17 mouse cellular contexts compared by ENCODE assay signal in genomic region chr8:123048402-123048801, GRCm38 (mm10). TPM values are rescaled to one million over a fixed set of nuclear protein-coding genes. Genes with fewer than 3 reads are reported as not detected.
DNase-seq lines count a peak whose midpoint lies in the region; ATAC-seq and TF ChIP-seq lines count a peak whose summit lies in the region.
"Had no signal": no experiment of that assay in that cellular context is flagged by ENCODE, and none has a peak within 500 bp of the region (broad histone marks: within the 10 kb centered on the region; RNA-seq: fewer than 3 reads in every experiment).

No protein-coding gene starts in this region.

- H3K27me3 ChIP-seq in embryonic facial prominence, embryonic 14.5 days (replicated peaks; ENCODE audit: control insufficient read depth, insufficient read depth, low read length), result no peaks in the 10 kb centered on the region
- no peaks in the 10 kb centered on the region for H3K27me3 ChIP-seq in embryonic facial prominence, embryonic 10.5 days (replicated peaks; ENCODE audit: low read depth, poor library complexity, severe bottlenecking)
- no peaks in the 10 kb centered on the region for H3K27me3 ChIP-seq in lung, postnatal 0 days (replicated peaks; ENCODE audit: insufficient read depth, low read length)
- H3K27me3 ChIP-seq in intestine, embryonic 16.5 days (replicated peaks; ENCODE audit: control insufficient read depth, insufficient read depth, low read length), result no peaks in the 10 kb centered on the region
- no peaks in the 10 kb centered on the region for H3K27me3 ChIP-seq in midbrain, postnatal 0 days (ENCODE audit: insufficient read depth, low read length)
- no peaks in the 10 kb centered on the region for H3K27me3 ChIP-seq in forebrain, embryonic 11.5 days (ENCODE audit: control insufficient read depth, insufficient read depth, low read length)
- H3K27me3 ChIP-seq: hindbrain, embryonic 15.5 days; midbrain, embryonic 15.5 days had no signal

- 0 out of 2 replicates have a peak overlapping the region, but pooled peaks have one; percentile 14 for H3K9ac ChIP-seq in embryonic facial prominence, embryonic 14.5 days (ENCODE audit: low read depth, low read length)
- H3K9ac ChIP-seq in lung, postnatal 0 days (replicated peaks; ENCODE audit: low read depth), result no peak overlapping the region
- 0 out of 2 replicates have a peak overlapping the region, but pooled peaks have one; percentile 1 for H3K9ac ChIP-seq in intestine, embryonic 16.5 days (ENCODE audit: low read depth, low read length)
- H3K9ac ChIP-seq in midbrain, postnatal 0 days (replicated peaks; ENCODE audit: low read length, poor library complexity, severe bottlenecking), result no peak overlapping the region
- no peak overlapping the region for H3K9ac ChIP-seq in forebrain, embryonic 11.5 days (ENCODE audit: low read length)
- H3K9ac ChIP-seq: hindbrain, embryonic 15.5 days; liver, embryonic 14.5 days; midbrain, embryonic 15.5 days had no signal

- TF ChIP-seq EP300 in lung, postnatal 0 days (IDR thresholded peaks at IDR 0.05), result no peak

- no peak overlapping the region for H3K27ac ChIP-seq in embryonic facial prominence, embryonic 14.5 days (replicated peaks; ENCODE audit: low read depth, low read length)
- H3K27ac ChIP-seq in embryonic facial prominence, embryonic 10.5 days (replicated peaks), result no peak overlapping the region
- H3K27ac ChIP-seq in lung, postnatal 0 days (ENCODE audit: low read length), result no peak overlapping the region
- H3K27ac ChIP-seq in intestine, embryonic 16.5 days (ENCODE audit: low read length), result peak overlapping the region; percentile 80
- no peak overlapping the region for H3K27ac ChIP-seq in midbrain, postnatal 0 days (ENCODE audit: low read depth, low read length)
- H3K27ac ChIP-seq in forebrain, embryonic 11.5 days (ENCODE audit: low read depth, low read length), result no peak overlapping the region
- H3K27ac ChIP-seq: hindbrain, embryonic 15.5 days; liver, embryonic 14.5 days; midbrain, embryonic 15.5 days had no signal

- H3K4me1 ChIP-seq in embryonic facial prominence, embryonic 14.5 days (ENCODE audit: control insufficient read depth, insufficient read depth, low read length), result peaks cover 3% of the 10 kb centered on the region; the same call in 1 of the 2 replicates
- H3K4me1 ChIP-seq in embryonic facial prominence, embryonic 10.5 days, result peaks cover 9% of the 10 kb centered on the region
- H3K4me1 ChIP-seq in lung, postnatal 0 days (ENCODE audit: insufficient read depth, low read depth, low read length), result peaks cover 4% of the 10 kb centered on the region; the same call in 1 of the 2 replicates
- peaks cover 26% of the 10 kb centered on the region for H3K4me1 ChIP-seq in intestine, embryonic 16.5 days (ENCODE audit: control insufficient read depth, insufficient read depth, low read length)
- H3K4me1 ChIP-seq in midbrain, postnatal 0 days (ENCODE audit: insufficient read depth, low read length), result peaks cover 2% of the 10 kb centered on the region; the same call in 1 of the 2 replicates
- peaks cover under 1% of the 10 kb centered on the region; the same call in 1 of the 2 replicates for H3K4me1 ChIP-seq in forebrain, embryonic 11.5 days (replicated peaks; ENCODE audit: control insufficient read depth, insufficient read depth, low read length)

- no peak overlapping the region for H3K4me3 ChIP-seq in embryonic facial prominence, embryonic 14.5 days (ENCODE audit: low read depth, low read length)
- H3K4me3 ChIP-seq in embryonic facial prominence, embryonic 10.5 days, result no peak overlapping the region
- H3K4me3 ChIP-seq in lung, postnatal 0 days (ENCODE audit: low read depth, low read length), result no peak overlapping the region
- no peak overlapping the region for H3K4me3 ChIP-seq in intestine, embryonic 16.5 days (ENCODE audit: low read length)
- H3K4me3 ChIP-seq in midbrain, postnatal 0 days (ENCODE audit: low read depth, low read length), result no peak overlapping the region
- H3K4me3 ChIP-seq in forebrain, embryonic 11.5 days (ENCODE audit: low read depth, low read length), result no peak overlapping the region
- H3K4me3 ChIP-seq: hindbrain, embryonic 15.5 days; midbrain, embryonic 15.5 days had no signal

- ATAC-seq in embryonic facial prominence, embryonic 14.5 days (ENCODE audit: low read depth), result no peak
- peak; percentile 77 for ATAC-seq in lung, postnatal 0 days
- peak; percentile 14; the same call in 1 of the 2 replicates for ATAC-seq in intestine, embryonic 16.5 days
- no peak for ATAC-seq in midbrain, postnatal 0 days (ENCODE audit: low FRiP score)
- no peak for ATAC-seq in forebrain, embryonic 11.5 days (replicated peaks; ENCODE audit: low FRiP score)
- ATAC-seq: midbrain, embryonic 15.5 days had no signal

- no peak overlapping the region for H3K4me2 ChIP-seq in embryonic facial prominence, embryonic 14.5 days (ENCODE audit: low read depth, low read length)
- no peak overlapping the region for H3K4me2 ChIP-seq in lung, postnatal 0 days (replicated peaks; ENCODE audit: low read depth, low read length)
- H3K4me2 ChIP-seq in intestine, embryonic 16.5 days (ENCODE audit: low read depth, low read length), result no peak overlapping the region
- no peak overlapping the region for H3K4me2 ChIP-seq in midbrain, postnatal 0 days (ENCODE audit: low read depth, low read length, poor library complexity, severe bottlenecking)
- H3K4me2 ChIP-seq in forebrain, embryonic 11.5 days (ENCODE audit: low read depth, low read length, severe bottlenecking), result no peak overlapping the region
- H3K4me2 ChIP-seq: hindbrain, embryonic 15.5 days; midbrain, embryonic 15.5 days had no signal

- WGBS in embryonic facial prominence, embryonic 14.5 days, result 86% methylated on average over 7 of the region's 7 CpGs
- WGBS in embryonic facial prominence, embryonic 10.5 days, result 87% methylated on average over 7 of the region's 7 CpGs
- WGBS in lung, postnatal 0 days, result 74% methylated on average over 7 of the region's 7 CpGs
- WGBS in intestine, embryonic 16.5 days, result 75% methylated on average over 7 of the region's 7 CpGs
- WGBS in midbrain, postnatal 0 days, result 88% methylated on average over 7 of the region's 7 CpGs
- WGBS in forebrain, embryonic 11.5 days, result 87% methylated on average over 7 of the region's 7 CpGs

- H3K9me3 ChIP-seq in embryonic facial prominence, embryonic 14.5 days (ENCODE audit: control insufficient read depth, low read length), result no peaks in the 10 kb centered on the region
- H3K9me3 ChIP-seq in embryonic facial prominence, embryonic 10.5 days, result no peaks in the 10 kb centered on the region
- no peaks in the 10 kb centered on the region for H3K9me3 ChIP-seq in lung, postnatal 0 days (ENCODE audit: low read length)
- H3K9me3 ChIP-seq in intestine, embryonic 16.5 days (ENCODE audit: control insufficient read depth, low read length), result no peaks in the 10 kb centered on the region
- no peaks in the 10 kb centered on the region for H3K9me3 ChIP-seq in midbrain, postnatal 0 days (ENCODE audit: low read length)
- no peaks in the 10 kb centered on the region for H3K9me3 ChIP-seq in forebrain, embryonic 11.5 days (ENCODE audit: control insufficient read depth, low read length)
- H3K9me3 ChIP-seq: hindbrain, embryonic 15.5 days; midbrain, embryonic 15.5 days had no signal

- DNase-seq in embryonic facial prominence, embryonic 14.5 days (ENCODE audit: low spot score), result no peak
- no peak for DNase-seq in embryonic facial prominence, embryonic 10.5 days (ENCODE audit: low spot score)
- DNase-seq in lung, postnatal 0 days (ENCODE audit: low spot score), result peak; percentile 74
- DNase-seq in lung, postnatal 10 days, result no peak
- no peak for DNase-seq in midbrain, postnatal 0 days (ENCODE audit: low spot score)
- DNase-seq in cerebellum, adult 11 months, result no peak
- no peak for DNase-seq in forebrain, embryonic 11.5 days (ENCODE audit: low spot score)
- DNase-seq: adrenal gland, postnatal 25 days; cerebellum, adult 9-11 months; gastrocnemius, postnatal 10 days; left cerebral cortex, postnatal 4 days; right cerebral cortex, postnatal 14 days; thymus, adult 18-20 months had no signal

- TF ChIP-seq CTCF in lung, postnatal 0 days (IDR thresholded peaks at IDR 0.05), result no peak
- TF ChIP-seq CTCF in midbrain, postnatal 0 days (IDR thresholded peaks at IDR 0.05), result no peak

- H3K36me3 ChIP-seq in embryonic facial prominence, embryonic 14.5 days (ENCODE audit: control insufficient read depth, insufficient read depth, low read length), result 0 out of 2 replicates have a peak, but pooled peaks cover 5% of the 10 kb centered on the region
- peaks cover 10% of the 10 kb centered on the region for H3K36me3 ChIP-seq in embryonic facial prominence, embryonic 10.5 days (replicated peaks)
- no peaks in the 10 kb centered on the region for H3K36me3 ChIP-seq in lung, postnatal 0 days (ENCODE audit: insufficient read depth, low read length)
- H3K36me3 ChIP-seq in intestine, embryonic 16.5 days (ENCODE audit: control insufficient read depth, insufficient read depth, low read length), result no peaks in the 10 kb centered on the region
- H3K36me3 ChIP-seq in midbrain, postnatal 0 days (ENCODE audit: insufficient read depth, low read length), result no peaks in the 10 kb centered on the region
- no peaks in the 10 kb centered on the region for H3K36me3 ChIP-seq in forebrain, embryonic 11.5 days (ENCODE audit: control insufficient read depth, insufficient read depth, low read length)
- H3K36me3 ChIP-seq: hindbrain, embryonic 15.5 days; midbrain, embryonic 15.5 days had no signal

RNA-seq across cellular contexts. Expression of gene Ankrd11, which starts 6.3 kb away (rescaled TPM):
- 53.5 and 55.0 TPM in 2 replicates for polyA plus RNA-seq in embryonic facial prominence, embryonic 14.5 days (2014; fragmentation: Nextera tagmentation; extraction: Ambion mirVana)
- polyA plus RNA-seq in embryonic facial prominence, embryonic 10.5 days (2016; fragmentation: Nextera tagmentation; extraction: Ambion mirVana), result 41.2 and 49.2 TPM in 2 replicates
- 46.5 and 60.1 TPM in 2 replicates for polyA plus RNA-seq in lung, postnatal 0 days (2015; fragmentation: Nextera tagmentation; extraction: Ambion mirVana)
- 19.2 and 19.5 TPM in 2 replicates for polyA plus RNA-seq in intestine, embryonic 16.5 days (2015; fragmentation: Nextera tagmentation; extraction: Ambion mirVana)
- total RNA-seq in midbrain, postnatal 0 days (2014; rRNA removed), result 92.5 and 98.3 TPM in 2 replicates
- polyA plus RNA-seq in midbrain, postnatal 0 days (2015; fragmentation: Nextera tagmentation; extraction: Ambion mirVana), result 62.2 and 78.7 TPM in 2 replicates
- 94.4 and 95.0 TPM in 2 replicates for polyA plus RNA-seq in forebrain, embryonic 11.5 days (2014; fragmentation: Nextera tagmentation; extraction: Ambion mirVana)

RNA-seq across cellular contexts. Expression of gene Spg7, which starts 14.3 kb away (rescaled TPM):
- 36.5 and 41.2 TPM in 2 replicates for polyA plus RNA-seq in embryonic facial prominence, embryonic 14.5 days (2014; fragmentation: Nextera tagmentation; extraction: Ambion mirVana)
- 51.3 and 54.5 TPM in 2 replicates for polyA plus RNA-seq in embryonic facial prominence, embryonic 10.5 days (2016; fragmentation: Nextera tagmentation; extraction: Ambion mirVana)
- 22.7 and 27.3 TPM in 2 replicates for polyA plus RNA-seq in lung, postnatal 0 days (2015; fragmentation: Nextera tagmentation; extraction: Ambion mirVana)
- polyA plus RNA-seq in intestine, embryonic 16.5 days (2015; fragmentation: Nextera tagmentation; extraction: Ambion mirVana), result 54.4 and 55.6 TPM in 2 replicates
- total RNA-seq in midbrain, postnatal 0 days (2014; rRNA removed), result 47.2 and 64.3 TPM in 2 replicates
- 50.1 and 51.3 TPM in 2 replicates for polyA plus RNA-seq in midbrain, postnatal 0 days (2015; fragmentation: Nextera tagmentation; extraction: Ambion mirVana)
- 43.5 and 52.6 TPM in 2 replicates for polyA plus RNA-seq in forebrain, embryonic 11.5 days (2014; fragmentation: Nextera tagmentation; extraction: Ambion mirVana)

RNA-seq across cellular contexts. Expression of gene Rpl13, which starts 53.7 kb away (rescaled TPM):
- polyA plus RNA-seq in embryonic facial prominence, embryonic 14.5 days (2014; fragmentation: Nextera tagmentation; extraction: Ambion mirVana), result 1,761 and 1,789 TPM in 2 replicates
- 1,419 and 1,432 TPM in 2 replicates for polyA plus RNA-seq in embryonic facial prominence, embryonic 10.5 days (2016; fragmentation: Nextera tagmentation; extraction: Ambion mirVana)
- polyA plus RNA-seq in lung, postnatal 0 days (2015; fragmentation: Nextera tagmentation; extraction: Ambion mirVana), result 1,019 and 1,086 TPM in 2 replicates
- 1,403 and 1,521 TPM in 2 replicates for polyA plus RNA-seq in intestine, embryonic 16.5 days (2015; fragmentation: Nextera tagmentation; extraction: Ambion mirVana)
- 2,117 and 2,785 TPM in 2 replicates for total RNA-seq in midbrain, postnatal 0 days (2014; rRNA removed)
- polyA plus RNA-seq in midbrain, postnatal 0 days (2015; fragmentation: Nextera tagmentation; extraction: Ambion mirVana), result 801 and 821 TPM in 2 replicates
- 1,219 and 1,311 TPM in 2 replicates for polyA plus RNA-seq in forebrain, embryonic 11.5 days (2014; fragmentation: Nextera tagmentation; extraction: Ambion mirVana)

Comparison
In these comparisons a context has a peak if more than half of its experiments do, and no peak if none do; other contexts are left out.
1. ATAC-seq: peak in lung, postnatal 0 days (single experiment) and intestine, embryonic 16.5 days (single experiment); none in embryonic facial prominence, embryonic 14.5 days (single experiment), midbrain, postnatal 0 days (single experiment) and forebrain, embryonic 11.5 days (single experiment).
2. H3K9ac ChIP-seq: peak in embryonic facial prominence, embryonic 14.5 days (single experiment) and intestine, embryonic 16.5 days (single experiment); none in lung, postnatal 0 days (single experiment), midbrain, postnatal 0 days (single experiment) and forebrain, embryonic 11.5 days (single experiment).